Mouse (Mus musculus): Measurements from ENCODE around the gene Kansl1.

GRCm38 (mm10) chr11:104289199-104290031, 179.2 kb downstream of the Kansl1 start:
- TF ChIP-seq CTCF (IDR thresholded peaks at IDR 0.05; ENCODE audit: control insufficient read depth, insufficient read depth, insufficient replicate concordance, low read depth, low read length) (peak; percentile 59; the same call in 1 of the 2 replicates), POLR2A (IDR thresholded peaks at IDR 0.05; ENCODE audit: control insufficient read depth, low read depth, low read length) (no peak)
